In the genomic region with DNA sequence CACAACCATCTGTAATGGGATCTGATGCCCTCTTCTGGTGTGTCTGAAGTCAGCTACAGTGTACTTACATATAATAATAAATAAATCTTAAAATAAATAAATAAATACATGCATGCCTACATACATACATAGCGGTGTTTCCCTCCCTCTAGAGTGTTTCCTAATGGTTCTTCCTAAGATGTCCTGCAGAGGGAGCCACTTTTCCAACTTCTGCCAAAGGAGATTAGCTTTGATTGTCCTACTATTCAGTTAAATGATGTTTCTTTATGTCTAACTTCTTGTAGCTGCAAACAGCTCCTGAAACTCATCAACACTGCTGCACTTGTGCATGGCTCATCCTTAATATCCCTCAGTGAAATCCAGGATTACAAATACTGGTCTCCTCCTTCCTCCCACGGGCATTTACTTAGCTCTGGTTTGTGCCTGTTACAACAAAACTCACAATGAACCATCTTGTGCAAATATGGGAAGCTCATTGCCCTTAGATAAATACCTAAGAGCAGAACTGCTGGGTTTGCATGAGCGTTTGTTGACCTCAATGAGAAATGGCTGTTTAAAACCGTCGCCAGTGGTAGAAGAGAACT, we compare ENCODE assay signal across 8 mouse cellular contexts. TPM values are rescaled to one million over a fixed set of nuclear protein-coding genes. Genes with fewer than 3 reads are reported as not detected.
DNase-seq lines count a peak whose midpoint lies in the region; ATAC-seq and TF ChIP-seq lines count a peak whose summit lies in the region.
"Had no signal": no experiment of that assay in that cellular context is flagged by ENCODE, and none has a peak within 500 bp of the region (broad histone marks: within the 10 kb centered on the region; RNA-seq: fewer than 3 reads in every experiment).

No protein-coding gene starts in this region.

- H3K9ac ChIP-seq in kidney, embryonic 14.5 days (ENCODE audit: low read depth, low read length) = no peak overlapping the region
- H3K9ac ChIP-seq in MEL (ENCODE audit: control insufficient read depth, low read depth, low read length, poor library complexity, severe bottlenecking) = no peak overlapping the region
- H3K9ac ChIP-seq in kidney, postnatal 0 days (ENCODE audit: low read depth, low read length) = no peak overlapping the region
- H3K9ac ChIP-seq: hindbrain, embryonic 13.5 days had no signal

- no peak overlapping the region for H3K4me2 ChIP-seq in kidney, embryonic 14.5 days (replicated peaks; ENCODE audit: low read depth, low read length)
- no peak overlapping the region for H3K4me2 ChIP-seq in kidney, postnatal 0 days (ENCODE audit: low read length)
- H3K4me2 ChIP-seq: hindbrain, embryonic 13.5 days had no signal

- 81% methylated on average over 5 of the region's 5 CpGs for WGBS in kidney, embryonic 14.5 days
- WGBS in kidney, postnatal 0 days = 77% methylated on average over 5 of the region's 5 CpGs

- no peaks in the 10 kb centered on the region for H3K9me3 ChIP-seq in kidney, embryonic 14.5 days (ENCODE audit: control insufficient read depth, low read length)
- no peaks in the 10 kb centered on the region for H3K9me3 ChIP-seq in E14TG2a.4 (ENCODE audit: low read length)
- H3K9me3 ChIP-seq in MEL (replicated peaks; ENCODE audit: insufficient read depth, low read length) = no peaks in the 10 kb centered on the region
- no peaks in the 10 kb centered on the region for H3K9me3 ChIP-seq in kidney, postnatal 0 days (replicated peaks; ENCODE audit: low read length)
- H3K9me3 ChIP-seq: hindbrain, embryonic 13.5 days had no signal

- TF ChIP-seq CTCF in E14TG2a.4 (conservative IDR thresholded peaks at IDR 0.05; ENCODE audit: low read length) (peak; percentile 48), MEL (IDR thresholded peaks at IDR 0.05 in 2 of 3, conservative IDR thresholded peaks at IDR 0.05 in 1 of 3; ENCODE audit: control insufficient read depth in 1 of 3, insufficient read depth in 1 of 3, low read depth in 2 of 3, low read length in 3 of 3, poor library complexity in 1 of 3, severe bottlenecking in 1 of 3) (peak in 2 of 3 experiments; percentile 3 to 24; a peak in 1 of 6 replicates)
- peak; percentile 72 for TF ChIP-seq CTCF in kidney, postnatal 0 days (IDR thresholded peaks at IDR 0.05; ENCODE audit: low read depth)

- H3K27ac ChIP-seq in kidney, embryonic 14.5 days (ENCODE audit: low read depth, low read length) = no peak overlapping the region
- H3K27ac ChIP-seq in MEL (ENCODE audit: control insufficient read depth, low read depth, low read length) = no peak overlapping the region
- H3K27ac ChIP-seq in kidney, postnatal 0 days = no peak overlapping the region
- H3K27ac ChIP-seq: hindbrain, embryonic 13.5 days had no signal

- peak; percentile 27 for TF ChIP-seq RAD21 in MEL (IDR thresholded peaks at IDR 0.05; ENCODE audit: low read depth, low read length)

- ATAC-seq in kidney, embryonic 14.5 days (ENCODE audit: low FRiP score, low TSS enrichment) = no peak
- no peak for ATAC-seq in kidney, postnatal 0 days (replicated peaks; ENCODE audit: low FRiP score, low read depth)

- peak; percentile 17 for DNase-seq in kidney, adult 18-20 months
- peak; percentile 4 for DNase-seq in MEL (ENCODE audit: low read depth, low spot score)
- DNase-seq in kidney, postnatal 0 days (ENCODE audit: low spot score) = peak; percentile 68
- DNase-seq in thymus, postnatal 10 days (ENCODE audit: low spot score in 2 of 2) = no peak
- no peak for DNase-seq in gastrocnemius, postnatal 4 days (ENCODE audit: low spot score in 2 of 2)

- no peaks in the 10 kb centered on the region for H3K36me3 ChIP-seq in kidney, embryonic 14.5 days (ENCODE audit: control insufficient read depth, insufficient read depth, low read length)
- H3K36me3 ChIP-seq in E14TG2a.4 (ENCODE audit: insufficient read depth, low read length) (no peaks in the 10 kb centered on the region), MEL (ENCODE audit: control insufficient read depth in 1 of 2, insufficient read depth in 2 of 2, low read length in 2 of 2) (no peaks in the 10 kb centered on the region)
- no peaks in the 10 kb centered on the region for H3K36me3 ChIP-seq in kidney, postnatal 0 days (ENCODE audit: insufficient read depth, low read length)
- H3K36me3 ChIP-seq: hindbrain, embryonic 13.5 days had no signal

- no peak for TF ChIP-seq EP300 in MEL (IDR thresholded peaks at IDR 0.05; ENCODE audit: low read depth in 1 of 2, low read length in 2 of 2)

- H3K27me3 ChIP-seq in kidney, embryonic 14.5 days (ENCODE audit: control insufficient read depth, insufficient read depth, low read length) = no peaks in the 10 kb centered on the region
- no peaks in the 10 kb centered on the region for H3K27me3 ChIP-seq in E14TG2a.4 (ENCODE audit: insufficient read depth, low read length)
- no peaks in the 10 kb centered on the region for H3K27me3 ChIP-seq in MEL (ENCODE audit: control insufficient read depth in 1 of 2, insufficient read depth in 2 of 2, low read length in 2 of 2)
- H3K27me3 ChIP-seq in kidney, postnatal 0 days (ENCODE audit: insufficient read depth, low read length) = no peaks in the 10 kb centered on the region
- H3K27me3 ChIP-seq: hindbrain, embryonic 13.5 days had no signal

- H3K4me1 ChIP-seq in kidney, embryonic 14.5 days (ENCODE audit: control insufficient read depth, insufficient read depth, low read length) = no peaks in the 10 kb centered on the region
- H3K4me1 ChIP-seq in E14TG2a.4 (replicated peaks; ENCODE audit: low read depth, low read length) = no peaks in the 10 kb centered on the region
- H3K4me1 ChIP-seq in MEL (ENCODE audit: control insufficient read depth in 1 of 2, insufficient read depth in 2 of 2, low read length in 2 of 2) = no peaks in the 10 kb centered on the region
- no peaks in the 10 kb centered on the region for H3K4me1 ChIP-seq in kidney, postnatal 0 days (replicated peaks; ENCODE audit: insufficient read depth, low read length)

- no peak for TF ChIP-seq POLR2A in MEL (IDR thresholded peaks at IDR 0.05; ENCODE audit: control insufficient read depth in 1 of 2, insufficient read depth in 1 of 2, low read depth in 1 of 2, low read length in 2 of 2, poor library complexity in 1 of 2)

- no peak overlapping the region for H3K4me3 ChIP-seq in kidney, embryonic 14.5 days (ENCODE audit: low read length)
- H3K4me3 ChIP-seq in E14TG2a.4 (replicated peaks; ENCODE audit: low read length) = no peak overlapping the region
- H3K4me3 ChIP-seq in MEL (ENCODE audit: control insufficient read depth in 1 of 2, insufficient read depth in 1 of 2, low read depth in 2 of 2, low read length in 2 of 2) = no peak overlapping the region
- H3K4me3 ChIP-seq in kidney, postnatal 0 days (replicated peaks; ENCODE audit: low read depth, low read length) = no peak overlapping the region
- H3K4me3 ChIP-seq: hindbrain, embryonic 13.5 days had no signal

- H3K79me2 ChIP-seq in MEL (ENCODE audit: control insufficient read depth, insufficient read depth, low read length, poor library complexity) = no peaks in the 10 kb centered on the region

TF ChIP-seq in MEL, 35 proteins besides CTCF, POLR2A, EP300 and RAD21:
- no peak for TF ChIP-seq ZC3H11A (IDR thresholded peaks at IDR 0.05; ENCODE audit: low read depth, low read length)
- TF ChIP-seq MAZ (IDR thresholded peaks at IDR 0.05; ENCODE audit: low read depth, low read length) = no peak
- TF ChIP-seq SMC3 (IDR thresholded peaks at IDR 0.05; ENCODE audit: low read depth, low read length) = peak; percentile 20; the same call in 1 of the 2 replicates

RNA-seq across cellular contexts. Expression of gene Cachd1, which starts 47.5 kb away (rescaled TPM):
- 18.7 and 25.0 TPM in 2 replicates for polyA plus RNA-seq in kidney, embryonic 14.5 days (2014; fragmentation: Nextera tagmentation; extraction: Ambion mirVana)
- 2.6 and 4.0 TPM in 2 replicates for total RNA-seq in MEL (2012; rRNA removed)
- 10 to 100 TPM in 1 of 2 experiments, not detected in 1; 15.8 TPM for polyA plus RNA-seq in MEL (2012; ENCODE audit: insufficient read depth in 1 of 2, insufficient read length in 2 of 2, low read depth in 1 of 2, low replicate concordance in 2 of 2, missing spikeins in 1 of 2)
- 11.7 and 12.2 TPM in 2 replicates for polyA plus RNA-seq in kidney, postnatal 0 days (2015; fragmentation: Nextera tagmentation; extraction: Ambion mirVana)
- total RNA-seq in gastrocnemius, postnatal 4 days (2021) = 10 to 100 TPM; 12.3 to 14.7 TPM

Comparison
In these comparisons a context has a peak if more than half of its experiments do, and no peak if none do; other contexts are left out.
1. DNase-seq: peak in kidney, adult 18-20 months (single experiment), MEL (single experiment) and kidney, postnatal 0 days (single experiment); none in thymus, postnatal 10 days (0 of 2) and gastrocnemius, postnatal 4 days (0 of 2).
2. CTCF ChIP-seq: peak in every context shown above with its lines; median percentile 72 in kidney, postnatal 0 days; 48 in E14TG2a.4; 14 in MEL.